10 mouse cellular contexts compared by ENCODE assay signal in the genomic region with DNA sequence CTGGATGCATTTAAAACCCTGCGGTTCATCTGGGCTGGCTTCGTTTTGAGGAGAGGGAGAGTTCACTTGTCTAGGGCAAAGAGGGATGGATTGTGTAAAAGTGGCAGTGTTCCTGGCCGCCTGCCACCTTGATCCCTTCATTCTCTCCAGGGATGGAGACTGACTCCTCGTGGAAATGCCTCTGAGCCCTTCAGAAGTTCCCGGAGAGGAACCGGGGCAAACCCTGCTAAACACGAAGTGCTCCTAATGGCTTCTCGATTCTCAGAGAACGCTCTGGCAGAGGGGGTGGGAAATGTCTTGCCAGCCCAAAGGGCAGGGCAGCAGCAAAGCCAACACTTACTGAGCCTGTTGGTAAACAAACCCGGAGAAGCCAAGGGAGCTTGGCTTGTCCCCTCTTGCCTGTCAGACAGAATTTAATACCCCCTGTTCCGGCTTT.
DNase-seq lines count a peak whose midpoint lies in the region; ATAC-seq and TF ChIP-seq lines count a peak whose summit lies in the region.
"Had no signal": no experiment of that assay in that cellular context is flagged by ENCODE, and none has a peak within 500 bp of the region (broad histone marks: within the 10 kb centered on the region; RNA-seq: fewer than 3 reads in every experiment).

No protein-coding gene starts in this region.

- no peak for TF ChIP-seq CTCF in thymus, adult 2 months (IDR thresholded peaks at IDR 0.05; ENCODE audit: borderline replicate concordance, control insufficient read depth, extremely low read depth, insufficient read depth, low read length, poor library complexity)

- 41% methylated on average over 11 of the region's 11 CpGs for WGBS in hindbrain, embryonic 15.5 days
- 54% methylated on average over 11 of the region's 11 CpGs for WGBS in hindbrain, embryonic 11.5 days
- 84% methylated on average over 11 of the region's 11 CpGs for WGBS in thymus, adult 2 months

- H3K36me3 ChIP-seq in hindbrain, embryonic 15.5 days = no peaks in the 10 kb centered on the region
- H3K36me3 ChIP-seq in hindbrain, embryonic 11.5 days (ENCODE audit: control insufficient read depth, insufficient read depth, low read length) = no peaks in the 10 kb centered on the region
- no peaks in the 10 kb centered on the region for H3K36me3 ChIP-seq in thymus, adult 2 months (ENCODE audit: control insufficient read depth, insufficient read depth, low read length)
- H3K36me3 ChIP-seq: liver, embryonic 13.5 days had no signal

- no peak for TF ChIP-seq POLR2A in thymus, adult 2 months (IDR thresholded peaks at IDR 0.05; ENCODE audit: control insufficient read depth, extremely low read depth, insufficient read depth, low read length, poor library complexity)

- DNase-seq in hindbrain, embryonic 11.5 days (ENCODE audit: low spot score) = no peak
- DNase-seq in brain, adult 2 months (ENCODE audit: low read depth, low spot score) = peak; percentile 34
- peak; percentile 65 for DNase-seq in gastrocnemius, postnatal 25 days
- peak; percentile 55 for DNase-seq in lung, postnatal 36 days
- DNase-seq in thymus, adult 2 months = no peak
- no peak for DNase-seq in cerebellum, adult 18-20 months
- DNase-seq: liver, embryonic 13.5 days had no signal

- 0 out of 2 replicates have a peak, but pooled peaks have one; percentile 31 for ATAC-seq in hindbrain, embryonic 15.5 days (ENCODE audit: low FRiP score, low read depth)
- ATAC-seq in hindbrain, embryonic 11.5 days (ENCODE audit: low FRiP score) = no peak
- no peak for ATAC-seq in CD4-positive, CD25-positive, alpha-beta regulatory T cell, adult 4 months

- H3K4me2 ChIP-seq in hindbrain, embryonic 15.5 days = no peak overlapping the region
- H3K4me2 ChIP-seq in hindbrain, embryonic 11.5 days (replicated peaks; ENCODE audit: low read depth, low read length) = no peak overlapping the region
- H3K4me2 ChIP-seq: liver, embryonic 13.5 days had no signal

- H3K9me3 ChIP-seq in hindbrain, embryonic 15.5 days = no peaks in the 10 kb centered on the region
- H3K9me3 ChIP-seq in hindbrain, embryonic 11.5 days (ENCODE audit: control insufficient read depth, low read length) = no peaks in the 10 kb centered on the region
- H3K9me3 ChIP-seq: liver, embryonic 13.5 days had no signal

- peaks cover 22% of the 10 kb centered on the region for H3K4me1 ChIP-seq in hindbrain, embryonic 15.5 days (replicated peaks)
- H3K4me1 ChIP-seq in hindbrain, embryonic 11.5 days (replicated peaks; ENCODE audit: control insufficient read depth, insufficient read depth, low read length) = no peaks in the 10 kb centered on the region
- H3K4me1 ChIP-seq in thymus, adult 2 months (replicated peaks; ENCODE audit: control insufficient read depth, insufficient read depth, low read length) = no peaks in the 10 kb centered on the region
- H3K4me1 ChIP-seq: liver, embryonic 13.5 days had no signal

- H3K9ac ChIP-seq in hindbrain, embryonic 15.5 days = no peak overlapping the region
- H3K9ac ChIP-seq in hindbrain, embryonic 11.5 days (ENCODE audit: low read depth, low read length) = no peak overlapping the region
- H3K9ac ChIP-seq: liver, embryonic 13.5 days had no signal

- H3K4me3 ChIP-seq in hindbrain, embryonic 15.5 days = no peak overlapping the region
- no peak overlapping the region for H3K4me3 ChIP-seq in hindbrain, embryonic 11.5 days (ENCODE audit: low read depth, low read length)
- H3K4me3 ChIP-seq in thymus, adult 2 months (ENCODE audit: control insufficient read depth, insufficient read depth, low read length) = no peak overlapping the region
- H3K4me3 ChIP-seq: erythroblast, embryonic 14.5 days; liver, embryonic 13.5 days had no signal

- peak overlapping the region; percentile 14; the same call in 1 of the 2 replicates for H3K27ac ChIP-seq in hindbrain, embryonic 15.5 days (replicated peaks)
- H3K27ac ChIP-seq in hindbrain, embryonic 11.5 days (ENCODE audit: low read depth, low read length) = no peak overlapping the region
- H3K27ac ChIP-seq in thymus, adult 2 months (ENCODE audit: control insufficient read depth, insufficient read depth, low read length) = no peak overlapping the region
- H3K27ac ChIP-seq: liver, embryonic 13.5 days had no signal

- no peaks in the 10 kb centered on the region for H3K27me3 ChIP-seq in hindbrain, embryonic 15.5 days
- H3K27me3 ChIP-seq in hindbrain, embryonic 11.5 days (ENCODE audit: control insufficient read depth, insufficient read depth, low read length) = peaks cover 2% of the 10 kb centered on the region
- no peaks in the 10 kb centered on the region for H3K27me3 ChIP-seq in thymus, adult 2 months (ENCODE audit: control insufficient read depth, insufficient read depth, low read length)
- H3K27me3 ChIP-seq: liver, embryonic 13.5 days had no signal

Comparison
In these comparisons a context has a peak if more than half of its experiments do, and no peak if none do; other contexts are left out.
1. DNase-seq: peak in brain, adult 2 months (single experiment), gastrocnemius, postnatal 25 days (single experiment) and lung, postnatal 36 days (single experiment); none in hindbrain, embryonic 11.5 days (single experiment), thymus, adult 2 months (single experiment) and cerebellum, adult 18-20 months (0 of 2).